Mouse (Mus musculus) cerebellum, adult 9-11 months (tissue): ENCODE results near the gene Clca3a1.

Experiments used
- DNase-seq: peaks from one replicate; pipeline ENCODE4 v3.0.0; 2022

The Clca3a1 gene

DNA sequence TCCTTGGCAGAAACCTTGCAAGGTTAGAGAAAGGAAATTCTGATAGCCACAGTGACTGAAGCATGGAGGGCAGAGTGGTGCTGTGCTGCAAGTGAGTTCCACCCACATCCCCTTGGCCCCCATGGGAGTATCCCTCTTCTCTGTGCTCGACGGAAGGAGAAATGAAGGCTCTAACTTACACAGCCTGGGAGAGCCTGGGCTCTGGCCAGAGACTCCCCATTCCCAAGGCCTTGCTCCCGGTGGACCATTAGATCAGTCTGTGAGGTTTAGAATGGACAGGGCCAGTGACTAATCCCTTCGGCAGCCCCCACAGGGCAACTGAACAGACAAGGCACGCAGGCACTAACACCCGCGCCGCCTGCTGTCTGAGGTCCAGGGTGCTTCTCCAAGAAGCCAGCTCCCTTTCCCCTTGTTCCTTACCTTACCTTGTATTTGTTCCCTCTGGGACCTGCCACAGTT is 81.0 kb downstream of the Clca3a1 start:
- DNase-seq: no peak
